Mouse (Mus musculus) myocyte (in vitro differentiated cells): ENCODE measurements at regions not wholly inside any gene's neighbourhood (a gene's known extent, or its start where the extent isn't known, plus 50 kb on each side); places are given as distances from the start of the nearest gene placed in this dataset.

Source experiments
- MAX ChIP-seq: IDR thresholded peaks from one replicate; pipeline ENCODE4 v1.6.1; 2011; ENCODE audit warnings: low read depth, mild to moderate bottlenecking, control low read depth
- MYOD1 ChIP-seq, 3 experiments: IDR thresholded peaks; one replicate each; pipeline ENCODE4 v1.6.1; 2011; ENCODE audit warnings: control low read depth in 2 of 3, low read depth in 2 of 3, mild to moderate bottlenecking in 2 of 3, moderate library complexity in 1 of 3; ENCODE audit not compliant: insufficient read length in 2 of 3, control insufficient read depth in 1 of 3
- MYOG ChIP-seq, 3 experiments: IDR thresholded peaks; one replicate each; pipeline ENCODE4 v1.6.1; 2011; ENCODE audit warnings: control low read depth in 2 of 3, low read depth in 2 of 3, mild to moderate bottlenecking in 2 of 3; ENCODE audit not compliant: insufficient read length in 2 of 3, control insufficient read depth in 1 of 3, insufficient read depth in 1 of 3
- POLR2A ChIP-seq: IDR thresholded peaks from one replicate; pipeline ENCODE4 v1.6.1; 2011; ENCODE audit warnings: low read depth, mild to moderate bottlenecking, control low read depth, moderate library complexity; ENCODE audit not compliant: insufficient read length
- POLR2AphosphoS2 ChIP-seq: IDR thresholded peaks from one replicate; pipeline ENCODE4 v1.6.1; 2011; ENCODE audit warnings: low read depth, control low read depth; ENCODE audit not compliant: insufficient read length
- TCF3 ChIP-seq: IDR thresholded peaks from one replicate; pipeline ENCODE4 v1.6.1; 2011; ENCODE audit warnings: low read depth, control low read depth; ENCODE audit not compliant: insufficient read length

GRCm38 (mm10) chr12:77133465-77134305 is 104.2 kb upstream of the Fut8 start:
- TF ChIP-seq MYOG (IDR thresholded peaks at IDR 0.05; ENCODE audit: control insufficient read depth in 1 of 3, insufficient read depth in 1 of 3, insufficient read length in 2 of 3, low read depth in 2 of 3) (no peak), MYOD1 (IDR thresholded peaks at IDR 0.05; ENCODE audit: control insufficient read depth in 1 of 3, insufficient read length in 2 of 3, low read depth in 2 of 3) (no peak), POLR2A (no peak), MAX (no peak), POLR2AphosphoS2 (no peak), TCF3 (no peak)
